ENCODE assay signal across 27 mouse cellular contexts in the genomic region with DNA sequence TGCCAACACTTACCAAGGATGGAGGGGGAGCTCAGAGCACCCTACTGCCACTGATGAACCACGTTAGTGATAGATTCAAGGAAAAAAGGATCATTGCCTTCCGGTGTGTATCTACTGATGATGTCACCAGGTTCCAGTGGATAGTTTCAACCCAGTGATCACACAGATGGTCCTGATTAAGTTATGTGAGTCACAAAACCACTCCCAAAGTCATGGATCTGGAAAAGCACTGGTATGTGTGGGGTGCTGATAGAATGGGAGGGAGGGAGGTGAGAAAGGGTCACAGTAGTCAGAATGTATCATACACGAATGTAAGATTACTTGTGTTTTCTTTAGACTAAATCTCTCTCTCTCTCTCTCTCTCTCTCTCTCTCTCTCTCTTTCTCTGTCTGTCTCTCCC.
"Had no signal": no experiment of that assay in that cellular context is flagged by ENCODE, and none has a peak within 500 bp of the region (broad histone marks: within the 10 kb centered on the region; RNA-seq: fewer than 3 reads in every experiment).

No protein-coding gene starts in this region.

- H3K4me2 ChIP-seq: heart, embryonic 12.5 days; hindbrain, embryonic 13.5 days; hindbrain, embryonic 15.5 days; limb, embryonic 12.5 days; liver, embryonic 11.5 days; liver, embryonic 13.5 days; liver, embryonic 15.5 days had no signal

- ATAC-seq: hindbrain, postnatal 0 days; intestine, embryonic 16.5 days; liver, postnatal 0 days had no signal

- H3K27ac ChIP-seq: gastrocnemius, adult 2 months; heart, adult 2 months; heart, embryonic 10.5 days; hindbrain, embryonic 13.5 days; hindbrain, embryonic 15.5 days; hindbrain, postnatal 0 days; layer of hippocampus, adult 2 months; left cerebral cortex, adult 2 months; limb, embryonic 10.5 days; limb, embryonic 12.5 days; liver, embryonic 13.5 days; liver, embryonic 15.5 days had no signal

- H3K9me3 ChIP-seq: heart, embryonic 10.5 days; heart, embryonic 12.5 days; hindbrain, embryonic 13.5 days; hindbrain, embryonic 15.5 days; limb, embryonic 10.5 days; limb, embryonic 12.5 days; liver, embryonic 15.5 days had no signal

- H3K27me3 ChIP-seq: heart, embryonic 12.5 days; hindbrain, embryonic 13.5 days; hindbrain, embryonic 15.5 days; limb, embryonic 12.5 days; liver, embryonic 13.5 days; liver, embryonic 15.5 days had no signal

- DNase-seq: gastrocnemius, adult 2 months; gastrocnemius, postnatal 10 days; gastrocnemius, postnatal 25 days; heart, adult 2 months; heart, postnatal 10 days; heart, postnatal 36 days; kidney, adult 11 months; kidney, adult 2 months; kidney, adult 9 months; kidney, postnatal 10 days; kidney, postnatal 25 days; kidney, postnatal 4 days; liver; liver, embryonic 13.5 days; liver, postnatal 0 days had no signal

- H3K4me1 ChIP-seq: heart, embryonic 10.5 days; heart, embryonic 12.5 days; hindbrain, embryonic 13.5 days; hindbrain, embryonic 15.5 days; limb, embryonic 10.5 days; limb, embryonic 12.5 days; liver, embryonic 13.5 days; liver, embryonic 15.5 days had no signal

- H3K36me3 ChIP-seq: heart, embryonic 10.5 days; heart, embryonic 12.5 days; hindbrain, embryonic 13.5 days; hindbrain, embryonic 15.5 days; limb, embryonic 10.5 days; limb, embryonic 12.5 days; liver, embryonic 13.5 days; liver, embryonic 15.5 days had no signal

- H3K4me3 ChIP-seq: gastrocnemius, adult 2 months; heart, adult 2 months; heart, embryonic 10.5 days; heart, embryonic 12.5 days; hindbrain, embryonic 13.5 days; hindbrain, embryonic 15.5 days; layer of hippocampus, adult 2 months; left cerebral cortex, adult 2 months; limb, embryonic 10.5 days; limb, embryonic 12.5 days; liver, embryonic 13.5 days; liver, embryonic 15.5 days had no signal

- H3K9ac ChIP-seq: heart, embryonic 12.5 days; hindbrain, embryonic 13.5 days; hindbrain, embryonic 15.5 days; limb, embryonic 12.5 days; liver, embryonic 13.5 days; liver, embryonic 15.5 days; liver, postnatal 0 days had no signal
